Mouse (Mus musculus) adrenal gland, postnatal 36 days (tissue): ENCODE measurements around the gene Ahdc1. TPM values are rescaled to one million over a fixed set of nuclear protein-coding genes. Genes with fewer than 3 reads are reported as not detected.
"Not testable (repeated sequence)": the region's sequence is repeated elsewhere in the genome, so short reads cannot be mapped to it uniquely, and the experiment has no call there.

Experiments
- DNase-seq, 2 experiments: peaks; one replicate each; pipeline ENCODE4 v3.0.0; 2021; ENCODE audit warnings: mixed read lengths in 1 of 2
- total RNA-seq, 2 experiments: library from RNA; stranded (reverse); gene quantifications; 2 replicates each; pipeline ENCODE4 v1.2.3; 2021

Gene Ahdc1
- total RNA-seq, 2 experiments from 2014 or later = 63.7 to 74.1 TPM

GRCm38 (mm10) chr4:133096671-133097070 lies 85.6 kb downstream of the Ahdc1 start:
- not testable (repeated sequence) for DNase-seq

DNA sequence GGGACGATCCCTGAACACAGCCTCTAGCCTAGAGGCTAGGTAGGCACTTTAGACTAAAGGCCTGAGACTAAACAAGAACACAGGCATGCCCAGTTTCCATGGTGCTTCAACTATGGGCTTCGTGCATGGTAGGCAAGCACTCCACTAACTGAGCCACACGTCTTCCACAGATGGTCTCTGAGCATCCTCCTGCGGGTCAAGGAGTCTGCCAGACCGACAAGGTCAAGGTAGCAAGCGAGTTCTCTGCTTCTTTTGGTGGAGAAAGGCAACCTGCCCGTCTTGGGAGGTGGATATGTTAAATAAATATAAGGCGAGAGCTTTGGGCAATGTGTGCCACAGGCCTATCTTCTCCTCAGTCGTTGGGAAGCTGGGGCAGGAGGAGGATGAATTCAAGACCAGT lies 90.7 kb downstream of the Ahdc1 start:
- DNase-seq = no peak

DNA sequence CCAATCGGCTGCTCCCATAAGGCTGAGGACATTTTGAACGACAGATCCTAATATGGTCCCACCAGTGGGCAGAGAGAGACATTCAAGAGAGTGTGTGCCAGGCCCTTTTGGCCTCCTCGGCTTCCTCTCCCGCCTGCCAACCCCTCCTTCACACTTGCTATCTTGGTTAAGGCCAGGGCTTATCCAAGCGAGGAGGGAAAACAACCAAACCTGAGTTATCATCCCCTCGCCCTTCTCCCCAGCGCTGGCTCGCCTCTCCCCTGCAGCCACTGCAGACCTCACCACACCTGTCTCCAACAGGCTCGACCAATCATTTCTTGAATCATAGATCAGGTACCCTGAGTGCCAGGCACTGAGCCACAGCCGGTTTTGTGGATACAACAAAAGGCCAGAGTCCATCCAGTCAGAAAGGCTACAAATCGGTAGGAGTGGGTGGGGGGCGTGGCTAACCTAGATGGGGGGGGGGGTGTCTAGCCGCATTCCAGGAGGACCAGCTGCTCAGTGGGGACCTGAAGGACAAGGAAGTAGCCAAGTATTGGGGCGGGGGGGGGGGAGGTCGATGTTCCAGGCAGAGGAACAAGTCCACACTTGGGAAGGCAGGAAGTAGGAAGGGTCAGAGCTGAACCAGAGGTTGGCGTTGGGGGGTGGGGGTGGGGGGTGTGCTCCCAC lies 92.6 kb downstream of the Ahdc1 start:
- DNase-seq = no peak

- no peak for DNase-seq
Measured at GRCm38 (mm10) chr4:133104194-133104569, 93.1 kb downstream of the Ahdc1 start.

DNA sequence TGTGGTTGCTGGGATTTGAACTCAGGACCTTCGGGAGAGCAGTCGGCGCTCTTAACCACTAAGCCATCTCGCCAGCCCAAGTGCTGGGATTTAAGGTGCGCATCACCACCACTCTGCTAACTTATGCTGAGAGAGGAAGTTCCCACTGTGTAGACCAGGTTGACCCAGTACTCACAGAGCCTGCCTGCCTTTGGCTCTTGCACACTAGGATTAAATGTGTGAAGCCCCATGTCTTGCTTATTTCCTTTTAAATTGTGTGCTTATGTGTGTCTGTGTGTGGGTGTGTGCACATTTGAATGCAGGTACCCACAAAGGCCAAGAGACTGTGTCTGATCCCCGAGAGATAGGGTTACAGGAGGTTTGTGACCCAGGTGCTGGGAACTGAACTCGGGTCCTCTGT lies 95.6 kb downstream of the Ahdc1 start:
- no peak for DNase-seq

DNA sequence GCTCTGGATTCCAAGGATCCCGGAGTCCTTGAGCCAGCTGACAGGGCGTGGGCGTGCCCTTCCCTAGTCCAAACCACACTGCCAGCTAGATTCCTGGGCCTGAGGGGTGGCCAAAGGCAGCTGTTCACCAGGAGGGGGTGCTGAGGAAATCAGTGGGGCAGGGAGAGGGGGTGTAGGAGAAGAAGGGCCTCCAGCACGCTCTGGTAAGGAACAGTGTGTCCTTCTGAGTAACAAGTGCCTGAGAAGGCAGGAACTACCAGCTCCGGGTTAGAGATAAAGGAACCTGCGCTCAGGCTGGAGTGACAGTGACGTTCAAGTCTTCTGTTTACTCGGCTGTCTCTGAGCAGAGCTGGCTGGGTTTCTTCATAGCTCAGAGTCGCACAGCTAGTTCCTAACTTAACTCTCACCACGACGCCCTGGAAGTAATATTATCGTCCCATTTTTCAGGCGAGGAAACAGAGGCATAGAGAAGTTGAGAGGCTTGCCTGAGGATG lies 96.8 kb downstream of the Ahdc1 start:
- peak; percentile 61 to 72 for DNase-seq

DNA sequence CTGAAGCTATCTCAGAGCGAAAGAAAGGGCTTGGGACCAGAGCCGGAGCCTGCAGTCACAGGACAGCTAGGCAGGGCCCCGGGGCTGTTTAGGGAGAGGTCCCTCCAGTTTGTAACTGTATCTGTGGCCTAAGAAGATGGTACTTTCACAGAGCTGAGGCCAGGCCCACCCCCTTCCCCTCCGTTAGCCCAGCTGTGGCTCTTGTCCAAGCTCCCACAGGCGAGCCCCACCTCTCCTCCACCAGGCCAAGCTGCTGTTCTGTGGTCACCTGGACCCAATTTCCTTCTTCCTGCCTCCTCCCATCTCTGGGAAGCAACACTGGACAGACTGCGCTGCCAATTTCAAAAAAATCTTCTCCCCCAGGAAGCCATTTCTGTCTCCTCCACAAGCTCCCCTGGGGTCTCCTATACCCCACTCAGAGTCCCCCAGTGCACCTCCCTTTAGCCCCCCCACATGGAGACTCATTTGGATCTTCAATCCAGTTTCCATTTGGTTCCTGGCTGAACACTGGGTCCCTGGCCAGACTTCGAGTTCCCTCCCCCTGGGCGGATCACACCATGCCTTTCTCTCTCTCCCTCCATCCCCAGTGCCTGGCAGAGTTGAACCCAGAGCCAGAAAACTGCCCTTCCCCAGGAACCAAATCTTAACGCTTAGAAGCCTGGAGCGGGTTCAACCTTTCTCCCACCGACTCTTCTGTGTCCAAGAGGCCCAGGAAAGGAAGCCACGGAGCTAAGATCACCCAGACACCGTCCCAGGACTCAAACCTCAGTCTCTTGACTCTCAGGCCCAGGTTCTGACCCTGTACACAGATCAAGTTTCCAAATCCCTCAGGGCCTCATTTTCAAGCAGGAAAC lies 97.6 kb downstream of the Ahdc1 start:
- DNase-seq = no peak

DNA sequence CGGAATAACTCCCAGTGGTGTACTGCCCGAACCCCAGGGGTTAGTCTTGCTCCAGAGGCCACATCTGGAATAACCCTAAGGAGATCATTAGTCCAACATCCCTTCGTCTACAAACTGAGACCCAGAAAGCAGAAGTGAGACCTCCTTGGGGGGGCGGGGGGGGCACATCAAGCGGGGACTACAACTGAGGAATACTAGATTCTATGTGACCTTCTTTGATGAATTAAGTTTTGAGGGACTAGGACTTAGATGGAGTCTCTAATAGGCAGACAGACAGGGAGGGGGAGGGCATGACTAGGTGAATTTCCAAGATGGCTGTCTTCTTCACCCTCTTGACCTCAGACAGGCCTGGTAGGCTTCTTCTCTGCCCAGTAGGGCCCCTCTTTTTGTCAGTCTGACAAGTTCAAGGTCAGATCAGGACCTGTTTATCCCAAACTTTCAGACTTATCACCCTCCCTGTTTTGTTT lies 98.3 kb downstream of the Ahdc1 start:
- no peak for DNase-seq

DNA sequence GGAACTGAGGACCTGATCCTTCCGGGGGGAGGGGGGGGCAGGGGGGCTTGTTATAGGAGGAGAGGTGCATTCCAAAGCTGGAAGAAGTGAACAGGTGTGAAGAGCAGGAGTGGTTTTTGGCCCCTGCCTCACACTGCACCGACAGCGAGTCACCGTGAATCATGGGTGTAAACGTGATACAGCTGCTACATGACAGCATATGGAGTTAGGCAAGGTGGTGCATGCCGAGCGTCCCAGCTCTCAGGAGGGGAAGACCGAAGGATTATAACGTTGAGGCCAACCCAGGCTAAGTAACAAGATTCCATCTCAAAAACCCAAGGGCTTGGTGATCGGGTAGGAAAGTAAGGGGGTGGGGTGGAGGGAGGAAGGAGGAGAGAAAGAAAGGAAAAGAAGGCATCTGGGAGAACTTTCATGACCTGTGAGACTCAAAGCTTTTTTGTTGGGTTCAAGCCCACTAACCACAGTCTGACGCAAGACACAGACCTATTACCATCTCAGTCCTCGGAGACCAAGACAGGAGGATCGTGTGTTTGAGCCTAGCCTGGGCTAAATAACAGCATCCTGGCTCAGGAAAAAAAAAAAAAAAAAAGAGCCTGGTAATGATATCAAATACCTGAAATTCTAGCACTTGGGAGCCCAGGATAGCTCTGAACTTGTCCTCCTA lies 101.2 kb downstream of the Ahdc1 start:
- DNase-seq = no peak

- no peak for DNase-seq
Measured at GRCm38 (mm10) chr4:133113351-133113882, 102.4 kb downstream of the Ahdc1 start.

DNA sequence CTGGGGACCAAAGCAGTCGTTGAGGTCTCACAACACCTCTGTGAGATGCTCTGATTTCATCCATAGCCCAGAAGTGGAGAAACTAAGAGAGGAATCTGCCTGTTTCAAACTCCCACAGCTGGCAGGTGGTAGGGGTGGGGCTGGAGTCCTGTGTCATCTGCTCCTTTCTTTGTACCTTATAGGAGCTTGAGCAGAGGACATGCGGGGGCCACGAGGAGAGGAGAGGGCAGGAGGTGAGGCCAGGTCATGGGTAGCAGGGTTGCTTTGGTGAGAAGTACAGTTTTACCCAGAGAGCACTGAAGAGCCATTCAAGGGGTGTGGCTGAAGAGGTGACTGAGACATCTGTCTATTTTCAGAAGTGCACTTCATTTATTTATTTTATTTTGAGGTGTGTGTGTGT lies 103.7 kb downstream of the Ahdc1 start:
- no peak for DNase-seq

DNA sequence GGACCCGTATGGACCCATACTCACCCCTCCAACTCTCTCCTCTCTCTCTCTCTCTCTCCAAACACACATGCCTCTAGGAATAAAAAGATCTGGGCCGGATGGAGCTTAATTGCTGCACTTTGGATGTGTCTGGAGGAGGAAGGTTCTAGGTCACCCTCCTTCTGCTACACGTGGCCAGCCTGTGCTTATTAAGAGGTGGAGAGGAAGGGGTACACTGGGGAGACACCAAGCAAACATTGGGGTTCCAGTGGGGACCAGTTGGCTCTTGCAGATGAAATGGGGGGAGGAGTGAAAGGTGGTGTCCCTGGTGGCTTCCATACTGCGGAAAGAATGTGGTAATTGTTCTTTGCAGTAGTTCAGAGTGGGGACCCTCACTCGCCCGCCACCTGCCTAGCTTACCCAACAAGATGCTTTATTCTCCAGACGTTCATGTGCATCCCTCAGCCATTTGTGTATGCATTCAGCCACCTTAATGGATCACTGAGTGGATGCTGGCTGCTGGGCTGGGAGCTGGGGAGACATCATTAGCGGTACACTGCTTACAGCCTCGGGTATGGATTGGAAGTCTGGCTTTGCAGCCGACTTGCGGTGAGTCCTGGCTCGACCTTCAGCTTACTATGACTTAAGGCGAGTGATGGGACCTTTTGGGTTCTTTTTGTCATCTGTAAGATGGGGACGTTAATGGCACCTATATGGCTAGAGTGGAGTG lies 104.8 kb downstream of the Ahdc1 start:
- no peak for DNase-seq

DNA sequence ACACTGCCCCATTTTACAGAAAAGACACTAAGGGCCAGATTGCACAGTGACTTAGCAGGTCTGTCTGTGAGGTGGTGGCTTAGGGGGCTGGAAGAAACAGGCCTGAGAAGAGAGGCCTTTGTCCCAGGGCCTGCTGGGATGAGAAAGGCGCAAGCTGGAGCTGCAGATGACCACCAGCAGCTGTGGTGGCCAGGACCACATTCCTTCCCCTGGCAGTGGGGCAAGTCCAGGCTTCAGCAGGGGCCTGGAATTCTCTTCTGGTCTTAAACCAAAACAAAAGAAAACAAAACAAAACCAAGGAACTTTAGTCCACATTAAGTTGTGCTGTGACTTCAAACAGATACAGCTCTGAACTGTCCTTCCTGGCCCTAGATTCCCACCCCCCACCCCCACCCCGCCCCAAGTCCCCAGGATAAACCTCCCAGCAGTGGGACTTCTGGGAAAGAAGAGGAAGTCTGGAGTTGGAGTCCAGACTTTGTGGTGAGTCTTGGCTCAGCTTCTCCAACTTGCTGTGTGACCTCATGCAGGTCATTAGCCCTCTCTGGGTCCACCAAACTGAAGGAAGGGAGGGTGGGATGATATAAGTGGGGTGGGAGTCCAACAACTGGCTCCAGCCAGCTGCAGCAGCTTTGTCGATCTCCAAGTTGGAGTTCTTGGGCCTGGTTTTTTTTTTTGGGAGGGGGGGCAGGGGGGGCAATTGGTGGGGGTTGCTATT lies 105.9 kb downstream of the Ahdc1 start:
- DNase-seq = no peak

DNA sequence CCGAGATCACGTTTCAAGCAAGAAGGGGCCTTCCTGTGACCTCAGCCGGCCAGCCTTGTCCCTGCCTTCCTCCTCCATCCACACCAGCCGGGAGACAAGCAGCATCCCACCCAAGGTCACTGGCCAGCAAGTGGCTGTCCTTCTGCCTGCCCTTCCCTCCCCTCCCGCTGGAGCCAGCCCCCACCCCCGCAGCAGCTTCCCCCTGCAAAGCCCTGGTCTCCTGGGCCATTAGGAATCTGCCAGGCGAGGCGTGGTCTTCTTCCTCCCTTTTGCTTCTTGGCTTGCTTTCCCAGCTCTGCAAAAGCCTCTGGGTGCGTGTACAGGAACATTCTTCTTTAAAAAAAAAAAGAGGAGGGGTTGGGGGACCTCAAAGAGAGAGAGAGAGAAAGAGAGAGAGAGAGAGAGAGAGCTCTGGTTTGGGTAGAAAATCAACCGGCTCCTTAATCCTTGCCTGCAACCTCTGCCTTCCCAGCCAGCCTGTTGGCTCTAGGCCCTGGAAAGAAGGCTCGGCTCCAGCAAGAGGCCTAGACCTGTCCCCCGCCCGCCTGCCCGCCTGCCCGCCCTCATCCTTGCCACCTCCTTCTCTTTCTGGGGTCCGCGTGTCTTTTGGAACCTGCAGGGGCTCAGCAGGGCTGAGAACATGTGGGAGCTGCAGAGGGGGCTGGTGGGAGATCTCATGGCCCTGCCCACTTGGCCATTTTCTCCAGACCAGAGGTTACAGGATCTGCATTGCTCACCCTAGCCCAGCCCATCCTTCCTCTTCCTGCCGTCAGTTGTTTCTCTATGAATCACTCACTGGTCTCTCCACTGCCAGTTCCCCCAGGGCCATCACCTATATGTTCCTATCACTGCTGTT lies 106.7 kb downstream of the Ahdc1 start:
- DNase-seq = peak; percentile 81 to 86

DNA sequence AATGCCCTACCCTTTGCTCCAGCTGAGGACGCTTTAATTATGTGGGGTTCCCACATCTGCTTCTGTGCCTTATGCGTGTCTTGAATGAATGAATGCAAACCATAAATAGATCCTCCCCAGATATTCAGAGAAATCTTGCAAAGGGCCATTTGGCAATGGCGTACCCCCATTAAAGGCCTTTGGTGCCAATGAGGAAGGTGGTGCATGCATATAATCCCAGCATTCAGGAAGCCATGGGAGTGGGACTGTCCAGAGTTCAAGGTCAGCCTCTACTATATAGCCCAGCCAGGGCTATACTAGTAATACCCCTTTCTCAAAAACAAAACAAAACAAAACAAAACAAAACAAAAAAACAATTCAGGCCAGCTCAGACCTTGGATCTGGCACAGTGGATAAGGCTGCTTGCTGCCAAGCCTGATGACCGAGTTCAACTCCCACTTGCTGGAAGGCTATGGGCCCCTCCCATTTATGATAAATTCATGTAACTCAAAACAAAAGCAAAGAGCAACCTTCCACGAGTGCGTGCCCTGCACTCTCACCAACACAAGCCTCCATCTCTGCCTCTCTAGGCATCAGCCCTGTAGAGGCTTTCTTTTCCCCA lies 107.8 kb downstream of the Ahdc1 start:
- DNase-seq = no peak

DNA sequence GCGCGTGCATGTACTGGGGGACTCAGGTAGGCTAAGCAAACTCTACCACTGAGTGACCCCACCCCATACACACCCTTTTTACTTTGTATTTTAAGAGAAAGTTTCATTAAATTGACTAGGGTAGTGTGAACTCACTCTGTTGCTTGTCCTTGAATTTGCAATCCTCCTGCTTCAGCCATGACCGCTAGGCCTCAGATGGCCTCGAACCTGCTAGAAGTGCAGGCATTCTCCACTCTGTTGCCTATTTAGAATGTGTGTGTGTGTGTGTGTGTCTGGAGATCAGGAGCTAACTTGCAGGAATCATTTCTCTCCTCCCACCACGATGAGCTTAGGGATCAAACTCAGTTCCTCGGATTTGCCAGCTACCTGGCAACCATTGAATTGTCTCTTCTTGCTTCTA lies 108.5 kb downstream of the Ahdc1 start:
- no peak for DNase-seq

DNA sequence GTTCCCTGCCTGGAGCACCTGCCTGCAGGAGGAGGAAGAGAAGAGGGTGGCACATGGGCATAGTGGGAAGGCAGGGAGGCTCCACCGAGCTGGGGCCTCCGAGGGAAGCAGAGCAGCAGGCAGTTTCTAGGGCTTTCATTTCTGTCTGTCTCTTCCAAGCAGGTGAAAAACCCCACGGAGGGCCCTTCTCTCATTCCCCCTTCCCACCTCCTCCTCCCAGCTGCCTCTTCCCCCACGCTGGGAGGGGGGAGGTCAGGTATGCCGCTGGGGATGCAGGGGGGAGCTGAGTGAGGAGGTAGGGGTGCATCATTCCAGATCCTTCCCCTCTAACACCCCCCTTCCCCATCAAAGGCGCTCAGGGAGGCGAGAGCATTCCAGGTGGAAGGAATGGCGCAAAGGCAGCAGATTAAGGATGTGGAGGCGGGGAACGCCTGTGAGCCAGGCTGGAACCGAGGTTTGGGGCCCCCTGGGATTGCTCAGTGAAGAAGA lies 109.8 kb downstream of the Ahdc1 start:
- DNase-seq = no peak

DNA sequence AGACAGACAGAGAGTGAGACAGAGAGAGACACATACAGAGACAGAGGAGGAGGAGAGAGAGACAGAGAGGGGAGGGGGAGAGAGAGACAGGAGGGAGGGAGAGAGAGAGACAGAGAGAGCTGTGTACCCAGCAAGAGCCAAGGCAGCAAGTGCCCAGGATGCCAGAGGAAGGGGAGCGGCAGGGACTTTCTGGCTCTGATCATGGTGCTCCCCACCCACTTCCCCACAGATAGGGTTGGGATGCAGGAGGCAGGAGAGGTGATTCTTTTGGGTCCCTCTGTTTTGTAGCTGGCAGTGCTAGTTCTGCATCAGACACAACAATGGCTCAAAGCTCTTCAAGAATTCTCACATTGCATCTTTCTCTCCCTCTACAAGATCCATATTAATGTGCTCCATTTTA lies 110.4 kb downstream of the Ahdc1 start:
- DNase-seq = no peak

DNA sequence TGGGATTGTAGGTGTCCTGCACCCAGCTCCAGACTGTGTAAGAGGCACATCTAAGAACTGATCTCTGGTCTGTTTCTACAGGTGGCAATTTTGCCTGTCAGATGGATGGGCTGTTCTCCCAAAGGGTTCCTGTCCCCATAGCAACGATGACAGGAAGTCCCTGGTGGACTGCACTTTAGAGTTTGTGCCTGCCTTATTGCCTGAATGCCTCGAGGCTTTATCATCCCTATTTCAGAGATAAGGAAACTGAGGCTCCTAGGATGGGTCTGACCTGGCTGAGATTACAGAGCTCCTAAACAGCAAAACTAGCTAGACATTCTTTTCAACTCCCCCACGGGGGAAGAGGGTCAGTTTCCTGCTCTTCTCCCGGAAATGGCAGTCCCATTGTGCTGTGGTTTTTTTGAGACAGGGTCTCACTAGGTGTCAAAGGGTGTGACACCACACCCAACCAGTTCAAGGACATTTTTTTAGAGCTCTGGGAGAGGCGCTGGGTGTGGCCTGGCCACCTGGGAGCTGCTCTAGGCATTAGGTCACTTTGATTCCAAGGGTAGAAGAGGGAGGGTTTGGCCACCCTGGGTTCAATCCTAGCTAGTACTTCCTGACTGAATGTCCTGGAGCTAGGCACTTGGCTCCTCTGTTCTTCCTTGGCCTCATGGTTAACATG lies 111.0 kb downstream of the Ahdc1 start:
- DNase-seq = no peak
